Mouse (Mus musculus) midbrain, embryonic 10.5 days (tissue): Measurements from ENCODE around the gene Tsfm. TPM values are rescaled to one million over a fixed set of nuclear protein-coding genes. Genes with fewer than 3 reads are reported as not detected.

ENCODE experiments used
- DNase-seq: peaks from one replicate; pipeline ENCODE4 v3.0.0-alpha.2; 2017; ENCODE audit warnings: low spot score
- H3K27ac ChIP-seq: fragments of 300-500 bp; sonication (generic); replicated peaks from 2 replicates; pipeline ENCODE4 v1.5.1; 2016; ENCODE audit warnings: mild to moderate bottlenecking
- H3K27me3 ChIP-seq: fragments of 300-500 bp; sonication (generic); 2 replicates; pipeline ENCODE4 v1.6.1; 2016; ENCODE audit warnings: low read depth, mild to moderate bottlenecking; ENCODE audit not compliant: poor library complexity, severe bottlenecking
- H3K36me3 ChIP-seq: fragments of 300-500 bp; sonication (generic); 2 replicates; pipeline ENCODE4 v1.6.1; 2016; ENCODE audit warnings: mild to moderate bottlenecking, moderate library complexity
- H3K4me1 ChIP-seq: fragments of 300-500 bp; sonication (generic); 2 replicates; pipeline ENCODE4 v1.6.1; 2016
- H3K4me3 ChIP-seq: fragments of 300-500 bp; sonication (generic); 2 replicates; pipeline ENCODE4 v1.5.1; 2016; ENCODE audit warnings: mild to moderate bottlenecking, moderate library complexity
- H3K9me3 ChIP-seq: fragments of 300-500 bp; sonication (generic); replicated peaks from 2 replicates; pipeline ENCODE4 v1.6.1; 2016; ENCODE audit warnings: mild to moderate bottlenecking
- WGBS: fragments of 180-500 bp; shearing (Covaris S2); methylation state at CpG from one replicate; pipeline ENCODE4 v1.1.7; 2016; 5-methylcytosine and 5-hydroxymethylcytosine counted together
- polyA plus RNA-seq: library from polyadenylated mRNA; unstranded; fragments of >200 nt; fragmentation: Nextera tagmentation; extraction: Ambion mirVana; gene quantifications from 2 replicates; pipeline ENCODE4 v1.2.1, GENCODE M21; 2016

Tsfm gene
- polyA plus RNA-seq, 1 experiment from 2014 or later: 107 TPM

DNA sequence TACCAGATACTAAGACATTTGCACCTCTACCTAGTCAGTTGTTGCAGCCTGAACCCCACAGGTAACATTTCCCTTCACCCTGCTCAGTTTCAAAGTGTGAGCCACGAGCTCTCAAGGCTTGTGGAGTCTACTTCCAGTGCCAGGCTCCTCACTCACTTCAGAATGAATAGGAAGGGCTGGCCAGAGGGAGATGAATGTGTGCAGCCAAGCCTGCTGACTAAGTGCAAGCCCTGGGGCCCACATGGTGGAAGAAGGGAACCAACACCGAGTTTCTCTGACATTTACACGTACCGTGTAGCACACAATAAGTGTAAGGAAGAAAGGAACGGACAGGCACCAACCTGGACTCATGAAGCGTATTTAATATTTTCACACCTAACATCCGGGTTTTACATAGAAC is 26.8 kb downstream of the Tsfm start:
- Histone ChIP-seq H3K4me3 (no peak overlapping the region), H3K36me3 (peaks cover 12% of the 10 kb centered on the region), H3K27ac (no peak overlapping the region), H3K9me3 (no peaks in the 10 kb centered on the region), H3K4me1 (0 out of 2 replicates have a peak, but pooled peaks cover 3% of the 10 kb centered on the region), H3K27me3 (no peaks in the 10 kb centered on the region)
- no peak for DNase-seq
- WGBS: 73% methylated on average over 7 of the region's 7 CpGs

- Histone ChIP-seq H3K4me3 (no peak overlapping the region), H3K27ac (no peak overlapping the region)
- DNase-seq: no peak
Measured at GRCm38 (mm10) chr10:127003334-127003733, 27.3 kb downstream of the Tsfm start.

GRCm38 (mm10) chr10:127002765-127003164 is 27.9 kb downstream of the Tsfm start:
- DNase-seq: no peak
- WGBS: 92% methylated on average over 5 of the region's 5 CpGs
- Histone ChIP-seq H3K4me3 (no peak overlapping the region), H3K36me3 (peaks cover 22% of the 10 kb centered on the region), H3K4me1 (0 out of 2 replicates have a peak, but pooled peaks cover 1% of the 10 kb centered on the region), H3K9me3 (no peaks in the 10 kb centered on the region), H3K27me3 (no peaks in the 10 kb centered on the region), H3K27ac (no peak overlapping the region)

More at GRCm38 (mm10) chr10:127003334-127003733, 27.3 kb downstream of the Tsfm start:
- Histone ChIP-seq H3K4me1 (0 out of 2 replicates have a peak, but pooled peaks cover 3% of the 10 kb centered on the region), H3K36me3 (peaks cover 17% of the 10 kb centered on the region), H3K9me3 (no peaks in the 10 kb centered on the region), H3K27me3 (no peaks in the 10 kb centered on the region)
- WGBS: 88% methylated on average over 8 of the region's 8 CpGs

DNA sequence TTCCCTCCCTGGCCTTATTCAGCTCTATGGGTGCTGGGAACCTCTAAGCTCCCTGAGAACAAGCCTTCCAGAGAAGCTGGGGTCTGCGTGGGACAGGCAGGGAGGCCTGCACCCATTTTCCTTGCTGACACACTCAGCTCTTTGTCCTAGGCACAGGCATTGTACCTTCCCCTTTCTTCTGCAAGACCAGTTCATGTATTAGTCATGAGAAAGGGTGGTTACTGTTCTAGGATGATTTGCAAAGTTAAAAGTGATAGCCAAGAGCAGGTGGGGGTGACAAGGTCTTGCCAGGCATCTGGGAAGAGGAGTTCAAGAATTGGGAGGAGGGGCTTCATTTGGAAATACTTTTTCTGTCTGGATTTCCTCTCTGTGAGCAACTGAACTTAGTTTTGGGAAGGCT is 28.6 kb downstream of the Tsfm start:
- Histone ChIP-seq H3K27ac (no peak overlapping the region), H3K9me3 (no peaks in the 10 kb centered on the region), H3K27me3 (no peaks in the 10 kb centered on the region), H3K4me3 (no peak overlapping the region), H3K4me1 (no peaks in the 10 kb centered on the region), H3K36me3 (peaks cover 29% of the 10 kb centered on the region)
- 83% methylated on average over 1 of the region's 1 CpGs for WGBS
- DNase-seq: no peak

DNA sequence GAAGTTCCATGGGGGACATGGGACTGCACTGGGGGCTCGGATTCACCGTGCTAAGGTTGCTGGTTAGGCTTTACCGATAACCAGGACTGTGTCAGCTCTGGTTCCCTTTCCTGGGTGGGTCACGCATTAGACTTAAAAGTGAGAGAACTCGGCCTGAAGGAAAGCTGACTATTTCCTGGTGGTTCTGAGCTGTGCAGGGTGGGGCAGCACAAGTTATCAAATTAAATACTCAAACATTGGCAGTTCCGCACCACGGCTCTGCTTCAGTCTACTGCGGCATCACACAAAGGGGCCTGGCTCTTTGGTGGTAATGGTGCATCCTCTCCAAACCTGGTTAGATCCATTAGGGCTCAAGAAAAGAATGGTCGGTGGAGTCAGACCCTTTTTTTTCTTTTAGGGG is 29.3 kb downstream of the Tsfm start:
- 87% methylated on average over 9 of the region's 9 CpGs for WGBS
- Histone ChIP-seq H3K9me3 (no peaks in the 10 kb centered on the region), H3K27me3 (no peaks in the 10 kb centered on the region), H3K4me1 (no peaks in the 10 kb centered on the region), H3K27ac (no peak overlapping the region), H3K4me3 (no peak overlapping the region), H3K36me3 (peaks cover 31% of the 10 kb centered on the region)
- DNase-seq: no peak

DNA sequence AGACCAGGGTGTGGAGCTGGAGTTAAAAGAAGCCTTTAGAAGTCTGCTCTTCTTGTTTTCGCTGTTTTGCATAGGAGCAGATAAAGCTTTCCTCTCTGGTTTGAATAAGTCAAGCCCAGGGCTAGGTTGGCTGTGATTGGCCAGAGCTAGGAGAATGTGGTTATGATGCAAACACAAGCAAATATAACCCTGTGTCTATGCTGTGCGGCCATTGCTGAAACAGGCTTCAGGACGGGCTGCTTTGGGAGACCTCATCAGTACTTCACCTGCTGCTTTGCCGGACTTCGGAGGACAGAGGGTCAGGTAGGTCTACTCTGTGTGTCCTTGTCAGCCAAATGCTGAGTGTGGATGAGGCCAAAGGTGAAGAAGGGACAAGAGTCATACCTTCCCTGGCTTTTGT is 30.1 kb downstream of the Tsfm start, which contains the start of gene Avil:
Gene Avil (plus strand): TSS at position 181 of the 400 bp plus-strand sequence.
- no peaks in the 10 kb centered on the region for H3K4me1 ChIP-seq
- no peaks in the 10 kb centered on the region for H3K9me3 ChIP-seq
- 94% methylated on average over 5 of the region's 5 CpGs for WGBS
- DNase-seq: no peak
- no peak within 1 kb of the TSS for H3K4me3 ChIP-seq
- H3K36me3 ChIP-seq: peaks cover 38% of the 10 kb centered on the region
- H3K27me3 ChIP-seq: no peaks in the 10 kb centered on the region
- H3K27ac ChIP-seq: no peak within 1 kb of the TSS

- Histone ChIP-seq H3K27ac (no peak overlapping the region), H3K9me3 (no peaks in the 10 kb centered on the region), H3K36me3 (peaks cover 68% of the 10 kb centered on the region), H3K4me1 (no peaks in the 10 kb centered on the region), H3K4me3 (no peak overlapping the region), H3K27me3 (no peaks in the 10 kb centered on the region)
- WGBS: 84% methylated on average over 13 of the region's 13 CpGs
- DNase-seq: no peak
Measured at GRCm38 (mm10) chr10:126997340-126998113, 33.1 kb downstream of the Tsfm start.

DNA sequence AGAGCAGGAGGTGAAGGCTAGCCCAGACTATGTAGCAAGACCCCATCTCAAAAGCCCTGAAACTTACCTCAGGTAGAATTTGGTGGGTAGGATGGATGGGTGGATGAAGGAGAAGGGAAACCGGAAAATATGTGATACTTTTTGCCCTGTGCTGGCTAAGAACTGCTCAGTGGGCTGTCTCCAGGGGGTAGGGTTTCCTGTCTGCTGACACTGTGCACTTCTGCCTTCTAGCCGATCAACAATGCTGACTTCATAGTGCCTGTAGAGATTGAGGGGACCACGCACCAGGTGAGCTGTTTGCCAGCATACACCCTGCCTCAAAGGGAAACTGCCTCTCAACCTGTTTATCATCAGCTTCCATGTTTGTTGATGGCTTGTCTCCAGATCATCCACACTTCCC is 37.0 kb downstream of the Tsfm start:
- Histone ChIP-seq H3K27me3 (no peaks in the 10 kb centered on the region), H3K36me3 (peaks cover 70% of the 10 kb centered on the region), H3K4me3 (no peak overlapping the region), H3K4me1 (peaks cover 16% of the 10 kb centered on the region), H3K9me3 (no peaks in the 10 kb centered on the region), H3K27ac (no peak overlapping the region)
- 96% methylated on average over 3 of the region's 3 CpGs for WGBS
- DNase-seq: no peak

DNA sequence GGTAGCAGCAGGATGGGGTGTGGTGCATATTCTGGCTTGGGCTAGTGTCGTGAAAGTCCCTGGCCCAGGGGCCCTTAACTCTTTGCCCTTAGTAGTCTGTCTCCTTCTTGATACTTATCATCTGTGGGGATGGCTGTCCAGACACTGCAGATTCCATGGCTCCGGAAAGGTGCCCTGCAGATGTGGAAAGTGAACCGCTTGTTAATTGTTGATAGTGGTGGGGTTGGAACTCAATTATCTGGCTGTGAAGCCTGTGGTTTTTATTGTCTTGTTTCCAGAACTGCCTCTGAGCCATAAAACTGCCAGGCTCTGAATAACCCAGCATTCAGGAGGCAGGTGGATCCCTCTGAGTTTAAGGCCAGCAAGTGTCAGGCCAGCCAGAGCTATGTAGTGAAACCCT is 39.0 kb downstream of the Tsfm start:
- 87% methylated on average over 3 of the region's 3 CpGs for WGBS
- Histone ChIP-seq H3K4me3 (no peak overlapping the region), H3K27ac (no peak overlapping the region), H3K27me3 (no peaks in the 10 kb centered on the region), H3K9me3 (no peaks in the 10 kb centered on the region), H3K36me3 (peaks cover 59% of the 10 kb centered on the region), H3K4me1 (peaks cover 36% of the 10 kb centered on the region)
- DNase-seq: no peak

DNA sequence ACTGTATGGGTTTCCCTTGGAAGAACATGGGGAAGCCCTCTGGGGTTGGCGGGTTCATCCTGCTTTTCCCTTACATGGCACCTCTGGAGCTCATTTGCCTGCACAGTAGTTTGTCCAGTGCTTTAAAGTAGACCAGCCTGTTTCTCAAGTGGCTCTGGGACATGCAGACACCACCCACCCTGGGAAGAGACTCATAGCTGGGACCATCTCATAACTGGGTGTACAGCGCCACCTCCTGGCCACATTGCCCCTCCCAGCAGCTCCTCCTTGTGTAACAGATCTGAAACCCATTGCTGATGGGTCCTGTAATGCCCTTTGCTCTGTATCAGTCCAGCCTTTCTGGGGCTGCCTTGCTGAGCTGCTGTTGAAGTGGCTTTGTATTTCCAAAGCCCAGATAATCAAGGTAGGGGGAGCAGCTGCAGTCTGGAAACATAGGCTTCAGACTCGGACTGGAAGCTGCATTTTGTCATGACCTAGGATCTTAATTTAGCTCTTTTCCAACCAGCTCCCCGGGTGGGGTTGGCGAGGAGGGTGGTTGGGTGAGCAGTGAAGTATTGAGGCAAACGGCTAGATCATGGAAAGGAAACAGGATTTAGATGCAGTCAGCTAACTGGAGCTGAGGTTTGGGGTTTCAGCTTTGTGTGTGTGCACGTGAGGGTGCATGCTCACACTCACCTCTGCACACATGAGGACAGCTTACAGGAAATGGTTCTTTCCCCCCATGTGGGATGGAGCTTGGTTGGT is 40.2 kb downstream of the Tsfm start:
- Histone ChIP-seq H3K27ac (no peak overlapping the region), H3K36me3 (peaks cover 54% of the 10 kb centered on the region), H3K4me3 (no peak overlapping the region), H3K9me3 (no peaks in the 10 kb centered on the region), H3K27me3 (no peaks in the 10 kb centered on the region), H3K4me1 (peaks cover 44% of the 10 kb centered on the region)
- WGBS: 70% methylated on average over 7 of the region's 7 CpGs
- peak; percentile 87 for DNase-seq

GRCm38 (mm10) chr10:126988513-126989165 is 42.0 kb downstream of the Tsfm start:
- H3K4me1 ChIP-seq: peaks cover 61% of the 10 kb centered on the region
- no peaks in the 10 kb centered on the region for H3K27me3 ChIP-seq
- H3K36me3 ChIP-seq: peaks cover 35% of the 10 kb centered on the region
- H3K9me3 ChIP-seq: no peaks in the 10 kb centered on the region
- H3K4me3 ChIP-seq: 0 out of 2 replicates have a peak overlapping the region, but pooled peaks have one; percentile 9
- H3K27ac ChIP-seq: peak overlapping the region; percentile 57; the same call in 1 of the 2 replicates
- DNase-seq: no peak
- 78% methylated on average over 5 of the region's 5 CpGs for WGBS

DNA sequence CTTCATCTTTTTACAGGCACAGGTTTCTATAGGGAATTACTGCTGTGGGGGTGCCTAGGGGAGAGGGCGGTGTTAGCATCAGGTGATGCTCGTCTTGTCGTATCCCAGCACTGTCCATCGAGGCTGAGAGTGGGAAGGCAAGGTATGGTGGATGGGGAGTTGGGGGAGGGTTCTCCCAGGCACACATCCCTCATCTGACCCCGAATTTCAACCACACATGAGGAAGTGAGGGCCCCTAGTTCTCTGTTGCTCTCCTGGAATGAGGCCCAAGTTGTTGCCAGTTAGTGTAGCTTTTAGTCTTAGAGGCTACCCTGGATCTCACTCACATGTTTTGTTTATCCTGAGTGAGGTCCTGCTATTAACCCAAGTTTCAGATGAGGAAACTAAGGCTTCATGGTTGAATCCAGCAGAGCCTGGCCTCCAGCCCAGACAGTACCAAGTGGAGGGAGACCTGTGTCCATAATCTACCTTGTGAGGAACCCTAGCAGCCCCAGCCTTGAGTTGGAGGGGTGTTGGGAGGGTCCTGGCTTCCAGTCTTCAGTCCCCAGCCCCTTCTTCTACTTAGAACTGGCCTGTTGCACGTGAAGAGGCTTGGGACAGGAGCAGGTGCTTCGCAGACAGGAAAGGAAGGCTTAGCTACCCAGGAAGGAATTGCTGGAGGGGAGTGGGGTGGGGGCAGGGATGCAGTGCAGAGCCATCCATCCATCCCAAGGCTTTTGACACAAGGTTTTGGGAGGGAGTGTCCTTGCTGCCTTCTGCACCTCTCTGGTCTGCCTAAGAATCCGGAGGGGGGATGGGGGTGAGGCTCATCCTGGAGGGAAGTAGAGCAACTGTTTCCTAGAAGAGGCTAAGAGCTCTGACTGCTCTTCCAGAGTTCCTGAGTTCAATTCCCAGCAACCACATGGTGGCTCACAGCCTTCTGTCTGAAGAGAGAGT is 43.2 kb downstream of the Tsfm start:
- H3K4me1 ChIP-seq: peaks cover 73% of the 10 kb centered on the region
- peaks cover 24% of the 10 kb centered on the region for H3K36me3 ChIP-seq
- WGBS: 63% methylated on average over 8 of the region's 8 CpGs
- H3K9me3 ChIP-seq: no peaks in the 10 kb centered on the region
- H3K27ac ChIP-seq: 0 out of 2 replicates have a peak overlapping the region, but pooled peaks have one; percentile 33
- DNase-seq: no peak
- 0 out of 2 replicates have a peak overlapping the region, but pooled peaks have one; percentile 9 for H3K4me3 ChIP-seq
- no peaks in the 10 kb centered on the region for H3K27me3 ChIP-seq
